Mouse (Mus musculus): ENCODE data around the gene Scimp.

DNA sequence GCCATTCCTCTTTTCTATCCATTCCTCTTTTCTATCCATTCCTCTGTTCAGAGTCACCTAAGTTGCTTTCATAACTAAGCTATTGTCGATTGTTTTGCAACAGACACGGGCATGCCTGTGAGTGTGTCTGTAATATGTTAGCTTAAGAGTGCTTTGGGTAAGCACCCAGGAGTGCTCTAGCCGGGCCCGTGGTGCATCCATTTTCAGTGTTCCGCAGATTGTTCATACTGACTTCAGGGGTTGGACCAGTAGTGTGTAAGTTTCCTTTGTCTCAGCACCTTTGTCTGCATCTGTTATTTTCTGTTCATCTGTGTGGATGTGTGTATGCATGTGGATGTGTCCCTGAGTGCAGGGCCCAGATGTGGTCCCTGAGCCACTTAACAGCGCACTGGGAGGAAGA lies 34.8 kb downstream of the Scimp start:
- TF ChIP-seq CTCF (IDR thresholded peaks at IDR 0.05; ENCODE audit: borderline replicate concordance, insufficient read depth, low read depth, low read length) = no peak
- no peak for TF ChIP-seq POLR2A (IDR thresholded peaks at IDR 0.05; ENCODE audit: borderline replicate concordance, insufficient read depth, low read length)

All from cerebellum, adult 2 months (tissue).